Mouse (Mus musculus): ENCODE results near the gene Jarid2. TPM values are rescaled to one million over a fixed set of nuclear protein-coding genes. Genes with fewer than 3 reads are reported as not detected.

Jarid2 gene
- total RNA-seq, 4 experiments from 2014 or later, result 26.2 to 32.8 (median 31.4) TPM

DNA sequence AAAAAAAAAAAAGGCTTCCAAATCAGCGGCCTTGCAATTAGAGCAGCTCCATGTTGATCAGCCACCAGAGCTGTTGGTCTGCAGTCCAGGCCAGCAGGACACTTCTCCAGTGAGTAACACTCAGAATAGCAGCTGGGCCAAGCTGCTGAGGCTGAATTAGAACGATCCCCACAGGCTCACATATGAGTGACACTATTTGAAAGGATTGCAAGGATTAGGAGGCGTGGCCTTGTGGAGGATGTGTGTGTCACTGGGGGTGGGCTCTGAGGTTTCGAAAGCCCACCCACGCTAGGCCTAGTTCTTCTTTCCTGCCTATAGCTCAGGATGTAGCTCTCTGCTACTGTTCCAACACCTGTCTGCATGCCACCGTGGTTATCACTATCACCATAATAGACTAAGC, 226.5 kb downstream of the Jarid2 start:
- no peak for DNase-seq (ENCODE audit: low spot score in 2 of 2)

DNA sequence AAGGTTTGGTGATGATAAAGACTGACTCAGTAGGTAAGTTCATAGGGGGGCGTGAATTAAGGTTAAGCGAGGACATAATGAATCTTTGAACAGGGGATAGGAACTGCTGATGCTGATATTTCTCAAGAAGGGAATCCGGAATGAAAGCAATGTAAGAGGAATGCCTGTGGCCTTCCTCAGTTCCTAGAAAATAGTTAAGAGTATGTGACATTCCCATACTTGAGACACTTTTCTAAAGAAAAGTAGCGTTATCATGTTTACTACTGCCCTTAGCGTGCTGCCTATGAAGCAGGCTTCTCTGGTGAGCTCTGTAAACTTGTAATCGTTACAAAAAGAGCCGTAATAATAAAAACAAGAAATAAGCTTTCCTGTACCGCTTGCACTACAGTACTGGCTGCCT, 227.8 kb downstream of the Jarid2 start:
- DNase-seq (ENCODE audit: low spot score in 2 of 2), result no peak

DNA sequence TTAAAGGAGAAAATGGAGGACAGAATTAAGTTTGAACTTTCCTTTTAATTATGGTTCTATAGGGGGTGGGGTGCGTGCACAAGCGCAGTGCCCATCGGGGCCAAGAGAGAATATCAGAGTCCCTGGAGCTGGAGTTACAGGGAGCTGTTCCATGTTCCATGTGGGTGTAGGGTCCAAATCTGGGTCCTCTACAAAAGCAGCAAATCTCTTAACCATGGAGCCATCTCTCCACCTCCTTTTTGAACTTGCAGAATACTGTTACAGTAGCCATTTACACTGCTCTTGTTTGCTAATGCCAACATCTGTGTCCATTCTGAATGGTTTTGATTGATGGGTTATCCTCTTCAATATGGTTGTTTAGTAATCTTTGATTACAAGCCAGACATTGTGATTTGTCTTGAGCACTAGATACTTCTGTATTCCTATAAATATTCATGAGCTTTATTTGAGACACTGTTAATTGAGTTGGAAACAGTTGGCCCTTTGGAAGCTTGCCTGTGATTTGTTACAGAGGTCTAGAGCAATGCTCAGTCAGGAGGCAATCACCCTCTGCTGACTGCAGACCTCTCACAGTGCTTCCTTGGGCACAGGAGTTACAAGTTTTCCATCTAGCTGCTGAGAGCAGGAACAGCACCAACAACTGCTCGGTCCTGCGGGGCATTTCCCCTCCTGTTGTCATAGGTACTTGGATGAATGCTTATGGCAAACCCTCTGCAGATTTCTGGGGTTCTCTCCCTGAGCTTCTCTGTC, 231.4 kb downstream of the Jarid2 start:
- peak in 1 of 2 experiments; percentile 37 for DNase-seq (ENCODE audit: low spot score in 2 of 2)

All from layer of hippocampus, adult 8-10 months (tissue).